Mouse (Mus musculus): ENCODE results near the gene Ppbp. TPM values are rescaled to one million over a fixed set of nuclear protein-coding genes. Genes with fewer than 3 reads are reported as not detected.

Gene Ppbp
- 0.82 and 1.5 TPM in 2 replicates for total RNA-seq (2017)

DNA sequence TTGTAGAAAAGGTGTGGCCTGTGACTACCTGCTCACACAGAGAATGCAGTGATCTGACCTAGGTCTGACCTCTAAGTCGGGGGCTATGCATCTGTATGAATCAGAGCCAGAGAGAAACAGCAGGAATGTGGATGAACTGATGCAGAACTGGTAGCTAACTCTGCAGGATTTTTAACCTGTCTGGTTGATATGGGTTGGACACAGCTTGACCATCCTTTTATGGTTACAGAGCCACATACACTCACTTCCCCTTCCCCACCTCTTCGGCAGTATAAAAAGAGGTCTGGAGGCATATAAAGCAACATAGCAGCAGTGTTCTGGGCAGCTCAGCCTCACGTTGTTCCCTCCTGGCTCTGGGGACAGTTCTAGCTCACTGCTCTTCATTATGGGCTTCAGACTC is at the start of gene Ppbp:
Gene Ppbp, plus strand, starts transcription at position 301 of the 400 bp plus-strand sequence.
- no peak for ATAC-seq (replicated peaks; ENCODE audit: low read depth, poor library complexity, severe bottlenecking)

DNA sequence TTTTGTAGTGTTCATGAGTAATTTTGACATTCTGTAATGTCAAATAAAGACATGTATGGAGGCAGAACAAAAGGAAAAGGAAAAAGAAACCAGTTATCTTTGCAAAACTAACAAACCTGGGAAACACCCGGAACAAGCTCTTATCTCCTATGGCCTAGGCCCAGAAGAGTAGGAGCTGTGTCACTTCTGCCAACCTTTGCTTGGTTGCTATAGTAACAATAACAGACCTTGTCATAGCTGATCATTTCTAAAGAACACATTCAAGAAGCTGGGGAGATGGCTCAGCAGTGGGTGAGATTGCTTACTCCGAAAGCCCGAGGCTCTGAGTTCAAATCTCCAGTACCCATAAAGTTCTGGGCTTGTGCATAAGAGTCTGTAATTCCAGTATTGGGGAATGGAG is 45.7 kb upstream of the Ppbp start:
- peak; percentile 63; the same call in 1 of the 2 replicates for ATAC-seq (replicated peaks; ENCODE audit: low read depth, poor library complexity, severe bottlenecking)

DNA sequence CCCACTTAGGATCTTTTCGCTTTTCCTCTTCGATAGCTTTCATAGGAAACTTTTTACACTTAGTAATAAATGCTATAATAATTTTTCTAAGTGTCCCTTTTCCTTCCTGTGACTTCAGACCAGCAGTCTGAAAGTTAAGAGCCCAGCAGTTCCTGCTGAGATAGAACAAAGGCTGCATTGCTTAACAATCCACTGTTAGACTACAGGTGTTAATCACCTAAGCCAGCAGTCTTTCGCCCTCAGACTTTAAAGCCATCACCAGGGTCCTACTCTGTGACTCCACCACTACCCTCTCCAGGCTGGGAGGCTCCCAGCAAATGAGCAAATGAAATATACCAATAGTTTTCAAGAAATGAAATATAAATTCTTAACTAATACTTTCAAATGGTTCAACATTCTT is 40.1 kb upstream of the Ppbp start:
- no peak for ATAC-seq (replicated peaks; ENCODE audit: low read depth, poor library complexity, severe bottlenecking)

DNA sequence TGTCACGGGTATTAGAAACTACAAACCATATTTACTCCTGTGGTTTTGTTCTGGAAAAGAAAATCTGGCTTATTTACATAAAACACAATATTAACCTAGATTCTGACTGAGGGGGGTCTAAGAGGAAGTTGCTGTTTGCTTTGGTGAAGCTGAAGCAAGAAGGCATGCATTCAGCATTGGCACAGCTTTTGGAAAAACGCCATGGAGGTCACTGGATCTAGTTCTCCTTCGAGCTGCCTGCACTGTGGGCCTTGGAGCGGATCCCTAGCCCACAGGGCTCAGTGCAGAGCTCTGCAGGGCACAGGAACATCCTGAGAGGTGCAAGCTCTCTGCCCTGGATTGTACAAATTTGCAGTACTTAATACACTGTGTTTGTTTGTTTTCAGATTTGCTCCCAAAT is 36.8 kb upstream of the Ppbp start:
- ATAC-seq (replicated peaks; ENCODE audit: low read depth, poor library complexity, severe bottlenecking), result peak; percentile 32; the same call in 1 of the 2 replicates

DNA sequence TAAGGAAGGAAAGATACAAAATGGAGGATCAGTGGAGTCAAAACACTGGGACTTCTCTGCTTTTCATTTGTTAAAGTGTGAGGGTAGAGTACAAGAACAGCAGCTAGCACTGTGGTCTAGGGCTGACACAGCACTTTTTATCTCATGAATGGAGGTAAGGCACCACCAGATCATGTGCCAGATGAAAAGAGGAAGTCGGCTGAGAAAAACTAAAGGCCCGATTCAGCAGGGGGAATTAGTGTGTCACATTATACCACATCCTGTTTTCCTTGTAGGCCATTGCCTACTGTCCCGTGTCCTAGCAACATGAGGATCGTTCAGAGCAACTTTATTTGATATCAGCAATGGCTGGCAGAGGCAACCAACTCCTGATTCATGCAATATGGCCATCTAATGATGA is 26.3 kb upstream of the Ppbp start:
- ATAC-seq (replicated peaks; ENCODE audit: low read depth, poor library complexity, severe bottlenecking), result peak; percentile 99

DNA sequence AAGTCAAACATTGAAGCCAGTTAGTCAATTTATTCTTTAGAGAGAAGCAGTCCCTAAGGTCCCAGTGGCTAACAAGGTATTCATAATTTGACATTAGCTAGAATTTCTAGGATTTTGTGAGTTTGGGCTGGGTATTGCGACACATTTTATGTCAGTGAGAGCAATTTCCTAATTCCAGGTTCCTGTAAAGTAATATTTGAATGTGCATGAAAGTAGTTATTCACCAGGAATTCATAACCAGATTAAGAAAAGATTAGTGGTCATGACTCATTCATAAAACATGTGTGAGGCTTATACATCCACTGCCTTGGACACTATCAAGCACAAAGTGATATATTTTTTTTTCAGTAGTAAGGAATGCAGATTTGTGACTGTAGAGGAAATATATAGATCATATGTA is 14.4 kb upstream of the Ppbp start:
- ATAC-seq (replicated peaks; ENCODE audit: low read depth, poor library complexity, severe bottlenecking), result no peak

DNA sequence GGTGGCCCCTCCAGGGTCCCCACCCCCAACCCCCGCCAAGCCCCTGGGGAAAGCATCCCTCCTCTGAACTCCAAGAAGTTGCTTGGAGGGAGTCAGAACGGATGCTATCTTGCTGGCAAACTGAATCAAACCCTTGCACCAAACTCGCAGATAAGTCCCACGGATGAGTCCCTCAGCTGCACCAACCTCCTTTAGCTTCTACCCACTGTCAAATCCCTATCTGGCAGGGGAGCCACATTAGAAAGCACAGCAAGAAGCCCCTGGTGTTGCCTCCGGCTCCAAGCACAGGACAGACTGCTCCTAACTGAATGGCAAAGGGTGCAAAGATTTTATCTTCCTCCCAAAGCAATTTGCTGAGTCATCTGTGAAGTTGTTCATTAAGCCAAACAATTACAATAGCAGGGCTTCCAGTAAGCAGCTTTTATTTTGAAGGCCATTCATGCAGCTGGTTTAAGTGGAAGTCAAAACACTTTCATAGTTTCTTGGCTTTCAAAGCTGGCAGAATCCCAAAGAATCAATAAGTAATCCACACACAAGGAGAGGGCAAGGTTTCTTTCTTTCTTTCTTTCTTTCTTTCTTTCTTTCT is 10.2 kb upstream of the Ppbp start:
- ATAC-seq (replicated peaks; ENCODE audit: low read depth, poor library complexity, severe bottlenecking), result peak; percentile 27

DNA sequence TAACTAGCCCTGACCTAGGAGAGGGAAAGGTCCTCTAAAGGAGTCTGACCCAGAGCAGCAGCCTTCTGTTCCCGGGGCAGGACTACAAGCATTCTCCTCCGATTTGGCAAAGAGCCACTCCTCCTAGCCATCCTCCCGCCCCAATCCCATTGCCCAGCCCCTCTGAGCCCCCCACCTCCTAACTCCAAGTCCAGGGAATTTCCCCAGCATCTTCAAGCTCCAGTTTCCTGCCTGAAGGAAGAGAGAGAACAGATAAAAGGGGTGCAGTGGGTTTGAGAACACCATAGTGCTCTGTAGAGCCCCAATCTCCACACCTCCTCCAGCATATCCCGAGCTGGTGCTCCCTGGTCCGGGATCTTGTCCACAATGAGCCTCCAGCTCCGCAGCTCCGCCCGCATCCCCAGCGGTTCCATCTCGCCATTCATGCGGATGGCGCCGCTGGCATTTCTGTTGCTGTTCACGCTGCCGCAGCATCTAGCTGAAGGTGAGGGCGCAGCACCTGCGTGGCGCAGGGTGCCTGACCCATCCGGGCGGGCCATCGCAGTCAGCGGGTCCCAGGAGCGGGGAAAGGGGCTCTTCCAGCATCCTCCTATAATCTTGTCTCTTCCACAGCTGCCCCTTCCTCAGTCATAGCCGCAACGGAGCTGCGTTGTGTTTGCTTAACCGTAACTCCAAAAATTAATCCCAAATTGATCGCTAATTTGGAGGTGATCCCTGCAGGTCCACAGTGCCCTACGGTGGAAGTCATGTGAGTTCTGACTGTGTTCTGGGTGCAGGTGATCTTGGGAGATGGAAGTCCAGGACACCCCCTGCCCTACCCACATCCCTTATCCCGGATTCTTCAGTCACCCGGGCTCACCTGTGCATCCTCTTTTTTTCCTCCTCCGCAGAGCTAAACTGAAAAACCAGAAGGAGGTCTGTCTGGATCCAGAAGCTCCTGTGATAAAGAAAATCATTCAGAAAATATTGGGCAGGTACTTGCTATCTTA is 8.9 kb upstream of the Ppbp start, which contains the start of gene Cxcl5:
Gene Cxcl5, plus strand, starts transcription at position 284 of the 989 bp plus-strand sequence.
- ATAC-seq (replicated peaks; ENCODE audit: low read depth, poor library complexity, severe bottlenecking), result peak; percentile 31

DNA sequence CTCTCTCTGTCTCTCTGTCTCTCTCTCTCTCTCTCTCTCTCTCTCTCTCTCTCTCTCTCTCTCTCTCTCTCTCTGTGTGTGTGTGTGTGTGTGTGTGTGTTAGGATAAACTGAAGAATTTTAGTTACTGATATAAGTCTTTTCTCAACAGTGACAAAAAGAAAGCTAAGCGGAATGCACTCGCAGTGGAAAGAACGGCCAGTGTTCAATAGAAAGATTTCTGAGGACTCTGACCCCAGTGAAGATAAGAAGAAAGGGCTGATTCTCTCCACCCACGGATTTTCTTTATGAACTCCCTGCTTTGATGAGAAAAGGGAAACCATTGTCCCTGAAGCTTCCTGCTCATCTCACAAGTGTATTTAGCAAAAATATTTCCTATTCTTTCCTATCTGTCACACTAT is 8.0 kb upstream of the Ppbp start:
- no peak for ATAC-seq (replicated peaks; ENCODE audit: low read depth, poor library complexity, severe bottlenecking)

DNA sequence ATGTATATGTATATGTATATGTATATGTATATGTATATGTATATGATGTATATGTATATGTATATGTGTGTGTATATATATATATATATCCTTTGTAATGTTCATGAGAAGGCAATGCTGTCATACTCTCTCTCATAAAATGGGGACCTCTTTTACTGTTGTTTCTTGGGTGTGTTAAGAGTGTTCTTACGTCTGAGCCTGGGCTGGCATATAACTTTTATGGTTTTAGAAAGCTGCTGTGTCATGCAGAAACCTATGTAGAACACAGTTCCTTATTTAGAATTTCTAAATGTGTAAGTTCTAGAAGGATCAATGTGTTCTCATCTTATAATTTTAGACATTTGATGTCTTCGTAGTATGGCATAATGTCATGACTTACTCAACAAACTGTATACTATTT is 7.5 kb upstream of the Ppbp start:
- ATAC-seq (replicated peaks; ENCODE audit: low read depth, poor library complexity, severe bottlenecking), result no peak

DNA sequence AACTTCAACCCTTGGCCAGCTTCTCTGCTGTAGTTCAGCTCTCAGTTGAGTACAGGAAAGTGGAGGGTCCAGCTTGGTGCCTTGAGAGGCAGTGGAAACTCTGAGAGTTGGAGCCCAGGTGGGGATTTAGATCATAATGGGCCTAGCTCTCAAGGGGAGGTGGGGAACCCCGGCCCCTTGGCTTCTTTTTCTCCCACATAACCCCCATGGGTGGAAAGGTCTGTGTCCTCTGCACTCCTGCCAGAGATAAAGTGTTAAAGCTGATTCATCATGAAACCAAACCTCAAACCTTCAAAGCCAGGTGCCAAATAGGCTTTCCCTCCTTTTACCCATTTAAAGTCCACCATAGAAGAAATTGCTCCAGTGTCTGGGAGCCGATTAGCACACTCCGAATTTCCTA is 6.5 kb upstream of the Ppbp start:
- no peak for ATAC-seq (replicated peaks; ENCODE audit: low read depth, poor library complexity, severe bottlenecking)

DNA sequence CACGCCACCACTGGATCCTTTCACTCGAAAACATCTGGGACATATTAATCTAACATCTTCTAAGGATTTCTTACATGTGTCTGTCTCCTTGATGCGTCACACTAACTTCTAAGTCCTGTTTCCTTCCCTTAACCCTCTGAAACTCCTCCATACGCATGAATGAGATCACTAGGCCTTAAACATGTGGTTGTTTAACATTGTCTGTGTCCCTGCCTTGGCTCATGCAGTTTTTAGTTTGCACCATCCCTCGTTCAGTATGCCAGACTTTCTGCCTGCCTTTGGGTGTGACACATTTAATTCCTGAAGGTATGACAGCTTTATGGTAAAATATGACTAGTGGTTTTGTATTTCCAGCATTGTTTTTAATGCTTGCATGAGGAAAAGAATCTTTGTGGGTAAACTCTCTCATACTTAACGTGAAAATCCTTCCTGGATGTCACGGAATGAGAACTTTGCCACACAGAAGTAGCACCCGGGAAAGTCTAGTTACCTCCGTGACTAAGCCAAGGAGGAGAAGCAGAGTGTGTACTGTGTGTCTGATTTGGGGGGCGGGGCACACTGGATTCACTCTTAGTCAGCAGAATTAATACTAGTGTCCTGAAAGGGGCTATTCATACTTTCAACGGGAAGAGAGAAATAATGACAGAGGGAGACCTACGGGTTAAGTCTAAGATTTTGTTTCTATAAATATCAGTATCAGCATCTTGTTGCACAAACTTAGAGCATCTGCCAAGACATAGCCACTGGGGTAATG is 4.2 kb upstream of the Ppbp start:
- no peak for ATAC-seq (replicated peaks; ENCODE audit: low read depth, poor library complexity, severe bottlenecking)

DNA sequence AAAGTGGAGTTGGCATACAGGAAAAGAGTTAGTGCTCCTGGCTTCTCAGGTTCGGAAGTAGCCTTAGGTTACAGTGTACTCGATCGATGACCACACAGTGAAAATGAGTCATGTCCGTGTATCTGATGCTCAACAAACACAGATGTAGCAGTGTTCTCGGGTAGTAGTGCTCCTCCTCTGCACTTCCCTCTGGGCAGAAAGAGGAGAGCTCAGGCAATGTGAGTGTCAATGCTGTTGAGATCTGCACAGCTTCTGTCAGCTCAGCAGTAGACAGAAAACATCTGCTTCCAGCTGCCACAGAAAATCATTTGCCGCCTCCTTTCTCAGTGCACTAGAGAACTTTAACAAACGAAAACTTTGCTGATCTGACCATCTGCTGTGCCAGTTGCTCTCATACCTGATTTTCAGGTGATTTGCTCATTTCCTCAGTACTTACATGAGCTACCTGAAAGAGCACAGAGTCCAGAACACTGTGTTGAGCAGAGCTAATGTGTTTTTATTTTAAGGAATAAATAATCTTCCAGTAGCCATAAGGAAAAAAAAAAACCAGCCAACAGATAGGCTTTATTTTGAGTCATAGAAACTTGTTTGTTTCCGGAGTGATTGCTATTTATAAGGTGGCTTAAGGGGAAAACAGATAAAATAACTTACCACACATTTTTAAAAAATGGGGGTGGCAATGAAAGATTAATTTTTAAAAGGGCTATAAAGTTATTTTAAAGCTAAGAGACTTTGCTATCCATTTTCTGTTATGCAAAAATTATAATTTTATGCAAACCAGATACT is 2.3 kb upstream of the Ppbp start:
- ATAC-seq (replicated peaks; ENCODE audit: low read depth, poor library complexity, severe bottlenecking), result peak; percentile 39; the same call in 1 of the 2 replicates

DNA sequence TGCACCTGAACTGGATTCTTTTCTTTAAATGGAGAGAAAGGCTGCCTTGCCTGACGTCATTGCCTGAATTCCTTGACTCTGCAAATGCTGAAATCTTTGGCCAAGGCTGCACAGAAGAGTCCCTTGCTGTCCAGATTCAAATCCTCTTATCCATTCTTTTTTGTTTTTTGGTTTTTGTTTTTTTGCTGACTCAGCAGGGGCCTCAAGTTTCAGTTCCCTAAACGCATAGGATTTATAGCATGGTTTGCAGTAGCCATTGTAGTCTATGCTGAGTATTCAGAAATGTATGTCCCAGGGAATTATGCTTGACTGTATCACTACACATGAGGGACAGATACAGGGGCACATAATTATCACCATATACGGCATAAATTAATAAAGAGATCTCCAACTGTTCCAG is 3.1 kb downstream of the Ppbp start:
- peak; percentile 21; the same call in 1 of the 2 replicates for ATAC-seq (replicated peaks; ENCODE audit: low read depth, poor library complexity, severe bottlenecking)

DNA sequence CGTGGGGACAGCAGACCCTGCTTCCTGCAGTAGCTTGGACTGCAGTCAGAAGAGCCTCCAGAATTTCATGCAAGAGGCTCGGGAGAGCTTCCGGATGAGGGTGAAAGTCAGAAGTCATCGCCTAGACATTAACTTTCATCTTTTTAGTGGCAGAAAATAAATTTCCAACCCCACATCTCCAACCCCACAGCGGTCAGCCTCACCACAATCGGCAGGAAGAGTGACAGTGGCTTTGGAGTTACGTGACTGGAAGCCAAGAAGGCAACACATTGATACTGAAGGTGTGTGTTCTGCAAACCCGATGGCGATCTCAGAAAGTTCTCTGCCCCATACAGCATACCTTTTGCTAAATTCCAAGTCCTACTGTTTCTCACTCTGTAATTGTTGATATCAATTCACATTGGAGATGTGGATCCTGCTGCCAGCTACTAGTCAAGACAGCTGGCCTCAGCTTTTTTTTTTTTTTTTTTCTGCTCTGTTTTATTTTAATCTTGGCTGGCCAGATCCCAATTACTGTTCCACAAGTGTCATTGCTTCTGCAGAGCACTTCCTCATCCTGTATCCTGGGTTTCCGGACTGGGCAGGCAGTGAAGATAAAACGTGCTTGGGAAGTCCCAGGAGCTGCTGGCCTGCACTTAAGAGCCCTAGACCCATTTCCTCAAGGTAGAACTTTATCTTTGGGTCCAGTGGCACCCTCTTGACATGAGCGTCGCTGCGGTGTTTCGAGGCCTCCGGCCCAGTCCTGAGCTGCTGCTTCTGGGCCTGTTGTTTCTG is 3.7 kb downstream of the Ppbp start, which contains the start of gene Pf4:
Gene Pf4, plus strand, starts transcription at position 556 of the 774 bp plus-strand sequence.
- ATAC-seq (replicated peaks; ENCODE audit: low read depth, poor library complexity, severe bottlenecking), result peak; percentile 73

DNA sequence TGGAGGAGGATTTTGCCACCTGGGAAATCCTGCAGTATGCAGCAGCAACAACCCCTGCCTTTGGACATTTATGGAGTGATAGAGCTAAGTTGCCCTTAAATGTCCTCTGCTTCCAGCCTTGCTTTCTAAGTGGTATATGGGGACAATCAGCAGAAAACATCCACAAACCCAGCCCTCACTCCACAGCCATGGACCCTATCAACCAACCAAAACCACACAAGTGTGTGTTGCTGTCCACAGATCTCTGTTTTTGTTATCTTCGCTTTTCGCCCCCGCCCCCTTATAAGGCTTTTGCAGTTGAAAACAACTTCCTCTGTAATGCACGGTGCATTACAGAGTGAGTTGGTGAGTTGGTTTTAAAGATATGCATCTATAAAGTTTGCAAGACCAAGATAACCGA is 7.2 kb downstream of the Ppbp start:
- ATAC-seq (replicated peaks; ENCODE audit: low read depth, poor library complexity, severe bottlenecking), result peak; percentile 45

DNA sequence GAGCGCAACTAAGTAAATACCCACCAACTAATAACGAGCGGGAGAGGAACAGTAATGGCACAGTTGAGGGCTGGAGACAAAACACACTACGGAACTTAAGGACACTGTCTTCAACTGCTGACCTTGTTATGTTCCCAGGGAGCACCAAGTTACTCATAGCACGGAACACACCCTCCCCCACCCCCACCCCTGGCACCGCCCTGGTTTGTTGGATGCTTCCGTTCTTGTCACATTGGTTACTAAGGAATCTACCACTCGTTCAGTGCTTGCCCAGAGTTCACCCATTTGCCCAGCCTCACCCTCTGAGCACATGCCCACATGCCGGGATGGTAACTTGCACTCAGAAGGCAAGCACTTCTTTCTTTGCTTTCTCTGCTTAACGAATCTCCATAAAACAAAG is 9.3 kb downstream of the Ppbp start:
- ATAC-seq (replicated peaks; ENCODE audit: low read depth, poor library complexity, severe bottlenecking), result no peak

DNA sequence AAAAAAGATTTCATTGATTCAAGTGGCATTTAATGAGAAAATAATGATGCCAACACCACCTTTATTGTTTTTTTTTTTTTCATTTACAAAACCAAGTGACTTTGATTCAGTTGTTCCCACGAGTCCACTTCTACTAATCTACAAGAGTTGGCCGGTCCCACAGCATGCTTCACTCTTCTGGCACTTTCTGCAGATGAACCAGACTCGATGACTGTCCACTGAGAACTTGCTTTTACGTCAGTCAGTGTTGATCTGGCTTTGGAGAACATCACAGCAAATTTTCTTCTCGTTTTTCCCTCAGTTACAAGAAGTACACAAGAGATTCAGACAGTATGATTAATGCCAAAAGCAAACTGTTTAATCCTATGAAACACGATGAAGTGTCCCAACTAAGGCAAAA is 10.5 kb downstream of the Ppbp start:
- no peak for ATAC-seq (replicated peaks; ENCODE audit: low read depth, poor library complexity, severe bottlenecking)

DNA sequence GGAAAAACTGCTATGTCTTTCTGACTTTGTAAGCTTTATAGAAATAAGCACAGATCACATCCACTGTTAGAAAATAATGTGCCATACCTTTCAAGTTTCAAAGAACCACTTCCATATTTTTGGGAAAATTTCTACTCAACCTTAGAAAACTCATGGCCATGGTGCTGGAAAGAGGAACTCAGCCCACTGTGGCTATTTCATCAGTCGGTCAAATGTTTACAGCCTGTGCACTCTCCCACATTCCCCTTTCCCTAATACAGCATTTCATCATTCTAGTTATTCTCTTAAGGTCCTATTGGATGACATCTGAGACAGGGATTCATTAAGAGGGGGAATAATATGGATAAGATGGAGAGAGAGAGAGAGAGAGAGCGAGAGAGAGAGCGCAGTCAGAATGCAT is 15.4 kb downstream of the Ppbp start:
- ATAC-seq (replicated peaks; ENCODE audit: low read depth, poor library complexity, severe bottlenecking), result no peak
